Mouse (Mus musculus) CH12.LX (cell line): ENCODE measurements around the gene Gm20708. TPM values are rescaled to one million over a fixed set of nuclear protein-coding genes. Genes with fewer than 3 reads are reported as not detected.

Source experiments
- DNase-seq: peaks from one replicate; pipeline ENCODE4 v3.0.0-alpha.2; 2013; ENCODE audit errors: extremely low read depth
- H3K27ac ChIP-seq: 2 replicates; pipeline ENCODE4 v1.5.1; 2012; ENCODE audit warnings: low read depth, mild to moderate bottlenecking, control low read depth, moderate library complexity; ENCODE audit not compliant: insufficient read depth
- H3K27me3 ChIP-seq: replicated peaks from 2 replicates; pipeline ENCODE3; 2012; ENCODE audit warnings: inconsistent platforms
- H3K36me3 ChIP-seq, 2 experiments: replicated peaks in 1 of 2; 2 replicates each; pipeline versions ENCODE3 to v1.6.1; 2012; ENCODE audit warnings: inconsistent platforms in 1 of 2, low read length in 1 of 2, mild to moderate bottlenecking in 1 of 2, mixed read lengths in 1 of 2, moderate library complexity in 1 of 2; ENCODE audit not compliant: control insufficient read depth in 1 of 2, insufficient read depth in 1 of 2
- H3K4me1 ChIP-seq, 2 experiments: 2 replicates each; pipeline ENCODE4 v1.6.1; 2012; ENCODE audit warnings: inconsistent platforms in 1 of 2, moderate library complexity in 1 of 2; ENCODE audit not compliant: insufficient read depth in 2 of 2, control insufficient read depth in 1 of 2
- H3K4me2 ChIP-seq: 2 replicates; pipeline ENCODE4 v1.6.1; 2012; ENCODE audit warnings: low read depth, mild to moderate bottlenecking, control low read depth; ENCODE audit not compliant: poor library complexity, insufficient read depth, severe bottlenecking
- H3K4me3 ChIP-seq, 3 experiments: fragments of 150-350 bp in 1 of 3; sonication (generic) in 1 of 3; replicated peaks in 1 of 3; 2 replicates each; pipeline versions ENCODE3 to v1.5.1; 2011 to 2012; ENCODE audit warnings: low read depth in 2 of 3, low read length in 2 of 3, mild to moderate bottlenecking in 2 of 3, moderate library complexity in 2 of 3, control low read depth in 1 of 3, improper control_type of control experiment in 1 of 3, inconsistent platforms in 1 of 3, mixed read lengths in 1 of 3; ENCODE audit not compliant: poor library complexity in 1 of 3
- H3K79me2 ChIP-seq: replicated peaks from 2 replicates; pipeline ENCODE4 v1.6.1; 2012; ENCODE audit warnings: mild to moderate bottlenecking, moderate library complexity; ENCODE audit not compliant: control insufficient read depth, poor library complexity, insufficient read depth, severe bottlenecking; ENCODE audit errors: extremely low read depth
- H3K9ac ChIP-seq: 2 replicates; pipeline ENCODE4 v1.6.1; 2012; ENCODE audit warnings: low read depth, mild to moderate bottlenecking, control low read depth, moderate library complexity; ENCODE audit not compliant: insufficient read depth
- H3K9me3 ChIP-seq: replicated peaks from 2 replicates; pipeline ENCODE3; 2012; ENCODE audit warnings: low read length, inconsistent platforms, mixed read lengths
- CHD1 ChIP-seq: IDR thresholded peaks from 2 replicates; pipeline ENCODE4 v1.6.1; 2012; ENCODE audit warnings: low read depth, low read length, improper control_type of control experiment, inconsistent platforms
- CTCF ChIP-seq, 2 experiments: IDR thresholded peaks in 1 of 2; conservative IDR thresholded peaks in 1 of 2; 2 replicates each; pipeline ENCODE4 v1.5.1; 2011 to 2012; ENCODE audit warnings: low read depth in 2 of 2, low read length in 2 of 2, improper control_type of control experiment in 1 of 2, inconsistent platforms in 1 of 2, mild to moderate bottlenecking in 1 of 2, moderate library complexity in 1 of 2
- E2F4 ChIP-seq: IDR thresholded peaks from 2 replicates; pipeline ENCODE4 v1.6.1; 2011; ENCODE audit warnings: low read depth, low read length, improper control_type of control experiment; ENCODE audit not compliant: insufficient replicate concordance
- MAZ ChIP-seq: IDR thresholded peaks from 2 replicates; pipeline ENCODE4 v1.6.1; 2012; ENCODE audit warnings: low read depth, mild to moderate bottlenecking, inconsistent platforms, low read length, improper control_type of control experiment, moderate library complexity
- POLR2A ChIP-seq: IDR thresholded peaks from 2 replicates; pipeline ENCODE4 v1.6.1; 2011; ENCODE audit warnings: low read depth, mild to moderate bottlenecking, improper control_type of control experiment, low read length
- POLR2AphosphoS2 ChIP-seq: IDR thresholded peaks from 2 replicates; pipeline ENCODE4 v1.6.1; 2011; ENCODE audit warnings: low read depth, low read length, improper control_type of control experiment
- RAD21 ChIP-seq: IDR thresholded peaks from 2 replicates; pipeline ENCODE4 v1.6.1; 2011; ENCODE audit warnings: low read depth, mild to moderate bottlenecking, low read length, improper control_type of control experiment, moderate library complexity
- RCOR1 ChIP-seq: conservative IDR thresholded peaks from 2 replicates; pipeline ENCODE4 v1.6.1; 2012; ENCODE audit warnings: low read depth, mild to moderate bottlenecking, inconsistent platforms, low read length, improper control_type of control experiment
- SMC3 ChIP-seq: IDR thresholded peaks from 2 replicates; pipeline ENCODE4 v1.6.1; 2011; ENCODE audit warnings: low read depth, low read length, improper control_type of control experiment
- TBP ChIP-seq: conservative IDR thresholded peaks from 2 replicates; pipeline ENCODE4 v1.6.1; 2011; ENCODE audit warnings: low read depth, low read length, improper control_type of control experiment
- UBTF ChIP-seq: IDR thresholded peaks from 2 replicates; pipeline ENCODE4 v1.6.1; 2012; ENCODE audit warnings: low read depth, mild to moderate bottlenecking, inconsistent platforms, low read length, improper control_type of control experiment, moderate library complexity
- ZC3H11A ChIP-seq: IDR thresholded peaks from 2 replicates; pipeline ENCODE4 v1.6.1; 2012; ENCODE audit warnings: low read depth, mild to moderate bottlenecking, inconsistent platforms, low read length, improper control_type of control experiment
- ZKSCAN1 ChIP-seq: IDR thresholded peaks from 2 replicates; pipeline ENCODE4 v1.6.1; 2012; ENCODE audit warnings: low read depth, inconsistent platforms, low read length, improper control_type of control experiment, borderline replicate concordance
- ZMIZ1 ChIP-seq: IDR thresholded peaks from 2 replicates; pipeline ENCODE4 v1.6.1; 2012; ENCODE audit warnings: low read depth, mild to moderate bottlenecking, inconsistent platforms, low read length, improper control_type of control experiment
- ZNF384 ChIP-seq: IDR thresholded peaks from 2 replicates; pipeline ENCODE4 v1.6.1; 2012; ENCODE audit warnings: low read depth, low read length, improper control_type of control experiment, inconsistent platforms
- dilution Hi-C: fragments of 300-500 bp; cut with MboI; formaldehyde crosslinking; loops from 2 replicates; pipeline ENCODE4 v1.14.3; 2020; ENCODE audit warnings: low sequenced_read_pairs; ENCODE audit not compliant: extremely low pct_unique_long_range_greater_than_20kb, extremely low pct_ligation_motif_present
- in situ Hi-C: fragments of 300-500 bp; cut with MboI; formaldehyde crosslinking; loops from 3 replicates; pipeline ENCODE4 v1.14.3; 2019; ENCODE audit warnings: low sequenced_read_pairs, low pct_ligation_motif_present, low pct_unique_long_range_greater_than_20kb, mixed read lengths
- polyA plus RNA-seq: library from polyadenylated mRNA; unstranded; fragments of >175 nt; gene quantifications from 2 replicates; pipeline ENCODE4 v1.2.1, GENCODE M21; 2012; ENCODE audit warnings: low read depth; ENCODE audit not compliant: insufficient read length
- total RNA-seq, 2 experiments: library from RNA; depleted of rRNA; stranded (reverse); fragments of 300-350 nt in 1 of 2; fragments of >200 nt in 1 of 2; gene quantifications; 2 replicates each; pipeline ENCODE4 v1.2.3; 2012 to 2014

Gene Gm20708
- total and polyA plus RNA-seq, 3 experiments: 0.50 to 1.0 (median 0.80) TPM

DNA sequence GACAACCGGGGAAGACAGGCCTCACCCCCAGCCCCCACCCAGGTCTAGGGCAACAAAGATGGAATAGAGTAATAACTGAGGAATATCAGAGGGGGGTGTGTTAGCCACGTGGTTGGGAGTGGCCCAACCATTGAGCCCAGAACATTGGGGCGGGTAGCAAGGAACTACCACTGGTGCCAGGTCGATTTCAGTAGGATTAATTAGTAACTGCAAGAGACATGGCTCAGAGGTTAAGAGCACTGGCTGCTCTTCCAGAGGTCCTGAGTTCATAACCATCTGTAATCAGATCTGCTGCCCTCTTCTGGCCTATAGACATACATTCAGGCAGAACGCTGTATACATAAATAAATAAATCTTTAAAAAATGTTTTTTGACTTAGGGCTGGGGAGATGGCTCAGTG lies 37.2 kb downstream of the Gm20708 start:
- Histone ChIP-seq H3K27me3 (no peaks in the 10 kb centered on the region), H3K27ac (no peak overlapping the region)
- TF ChIP-seq UBTF (no peak), SMC3 (peak; percentile 49), CTCF (conservative IDR thresholded peaks at IDR 0.05 in 1 of 2, IDR thresholded peaks at IDR 0.05 in 1 of 2; ENCODE audit: low read depth in 2 of 2, low read length in 2 of 2) (peak; percentile 26 to 63; a peak in 3 of 4 replicates), RAD21 (peak; percentile 35)
- TF ChIP-seq, all 38 proteins: peak for 3
- Histone ChIP-seq H3K4me3 (no peak overlapping the region), H3K79me2 (peaks cover 25% of the 10 kb centered on the region), H3K36me3 (peaks cover 1 to 10% of the 10 kb centered on the region in 2 experiments), H3K9ac (no peak overlapping the region), H3K4me1 (peaks cover 17 to 39% of the 10 kb centered on the region in 2 experiments), H3K4me2 (no peak overlapping the region), H3K9me3 (no peaks in the 10 kb centered on the region)
- dilution Hi-C loops (no loop called here), in situ Hi-C loops (no loop called here)
- no peak for DNase-seq

- H3K9ac ChIP-seq: peak overlapping the region; percentile 89
- H3K79me2 ChIP-seq: peaks cover 35% of the 10 kb centered on the region
- peaks cover 10 to 35% of the 10 kb centered on the region in 2 experiments for H3K4me1 ChIP-seq
- peak overlapping the region; percentile 68 for H3K4me2 ChIP-seq
- peak overlapping the region; percentile 79 to 88 (median 81) for H3K4me3 ChIP-seq
- peak overlapping the region; percentile 92 for H3K27ac ChIP-seq
- DNase-seq: no peak
- in situ Hi-C loops: no loop called here
- H3K36me3 ChIP-seq: peaks cover 6 to 21% of the 10 kb centered on the region in 2 experiments
- no peaks in the 10 kb centered on the region for H3K9me3 ChIP-seq
- H3K27me3 ChIP-seq: no peaks in the 10 kb centered on the region
- TF ChIP-seq ZC3H11A: no peak
- peak; percentile 8; the same call in 1 of the 2 replicates for TF ChIP-seq MAZ
- TF ChIP-seq, all 38 proteins: peak for 1
- dilution Hi-C loops: no loop called here
Measured at GRCm38 (mm10) chr11:117847593-117848215, 38.2 kb downstream of the Gm20708 start.

GRCm38 (mm10) chr11:117848271-117848984 lies 39.0 kb downstream of the Gm20708 start:
- H3K36me3 ChIP-seq: peaks cover 13 to 28% of the 10 kb centered on the region in 2 experiments
- peaks cover 37% of the 10 kb centered on the region for H3K79me2 ChIP-seq
- H3K9me3 ChIP-seq: no peaks in the 10 kb centered on the region
- DNase-seq: no peak
- peaks cover 10 to 37% of the 10 kb centered on the region in 2 experiments for H3K4me1 ChIP-seq
- TF ChIP-seq TBP: peak; percentile 35; the same call in 1 of the 2 replicates
- TF ChIP-seq ZKSCAN1: no peak
- TF ChIP-seq ZMIZ1: no peak; the same call in 1 of the 2 replicates
- no peak for TF ChIP-seq POLR2A
- 0 out of 2 replicates have a peak, but pooled peaks have one; percentile 33 for TF ChIP-seq UBTF
- TF ChIP-seq ZC3H11A: no peak
- TF ChIP-seq E2F4: no peak
- peak; percentile 79; the same call in 1 of the 2 replicates for TF ChIP-seq CHD1
- TF ChIP-seq POLR2AphosphoS2: no peak
- TF ChIP-seq RCOR1: no peak
- TF ChIP-seq ZNF384: no peak
- peak overlapping the region; percentile 92 for H3K27ac ChIP-seq
- no peaks in the 10 kb centered on the region for H3K27me3 ChIP-seq
- in situ Hi-C loops: no loop called here
- peak overlapping the region; percentile 68 for H3K4me2 ChIP-seq
- H3K9ac ChIP-seq: peak overlapping the region; percentile 89
- peak overlapping the region; percentile 79 to 88 (median 81) for H3K4me3 ChIP-seq
- dilution Hi-C loops: no loop called here
